Mouse (Mus musculus) heart, adult 11 months (tissue): ENCODE data around the gene Ppp1ca.

ENCODE experiments used
- DNase-seq: peaks from one replicate; pipeline ENCODE4 v3.0.0; 2022

Gene Ppp1ca

GRCm38 (mm10) chr19:4187303-4187702 lies 4.6 kb upstream of the Ppp1ca start:
- no peak for DNase-seq

- DNase-seq = peak; percentile 93
Observed at GRCm38 (mm10) chr19:4189051-4189620, 2.7 kb upstream of the Ppp1ca start.

- peak; percentile 97 for DNase-seq
Observed at GRCm38 (mm10) chr19:4190831-4191334, 982 bp upstream of the Ppp1ca start, which contains the start of gene Tbc1d10c. Gene Tbc1d10c (minus strand): TSS chr19:4191284.

- DNase-seq = peak; percentile 95
Observed at GRCm38 (mm10) chr19:4192251-4192985, 553 bp downstream of the Ppp1ca start.

DNA sequence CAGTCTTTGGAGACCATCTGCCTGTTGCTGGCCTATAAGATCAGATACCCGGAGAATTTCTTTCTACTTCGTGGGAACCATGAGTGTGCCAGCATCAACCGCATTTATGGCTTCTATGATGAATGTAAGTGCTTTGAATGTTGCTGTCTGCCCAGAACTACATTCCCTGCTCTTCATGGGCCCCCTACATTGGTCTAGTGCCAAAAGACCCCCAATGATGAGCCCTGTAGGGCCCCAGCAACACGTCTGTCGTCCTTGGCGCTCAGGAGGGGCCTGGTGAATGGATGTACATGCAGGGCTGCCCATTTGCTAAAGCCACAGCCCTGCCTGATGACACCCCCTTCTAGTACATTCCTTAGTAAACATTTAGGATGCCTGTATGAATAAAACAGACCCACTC lies 1.3 kb downstream of the Ppp1ca start:
- peak; percentile 93 for DNase-seq

DNA sequence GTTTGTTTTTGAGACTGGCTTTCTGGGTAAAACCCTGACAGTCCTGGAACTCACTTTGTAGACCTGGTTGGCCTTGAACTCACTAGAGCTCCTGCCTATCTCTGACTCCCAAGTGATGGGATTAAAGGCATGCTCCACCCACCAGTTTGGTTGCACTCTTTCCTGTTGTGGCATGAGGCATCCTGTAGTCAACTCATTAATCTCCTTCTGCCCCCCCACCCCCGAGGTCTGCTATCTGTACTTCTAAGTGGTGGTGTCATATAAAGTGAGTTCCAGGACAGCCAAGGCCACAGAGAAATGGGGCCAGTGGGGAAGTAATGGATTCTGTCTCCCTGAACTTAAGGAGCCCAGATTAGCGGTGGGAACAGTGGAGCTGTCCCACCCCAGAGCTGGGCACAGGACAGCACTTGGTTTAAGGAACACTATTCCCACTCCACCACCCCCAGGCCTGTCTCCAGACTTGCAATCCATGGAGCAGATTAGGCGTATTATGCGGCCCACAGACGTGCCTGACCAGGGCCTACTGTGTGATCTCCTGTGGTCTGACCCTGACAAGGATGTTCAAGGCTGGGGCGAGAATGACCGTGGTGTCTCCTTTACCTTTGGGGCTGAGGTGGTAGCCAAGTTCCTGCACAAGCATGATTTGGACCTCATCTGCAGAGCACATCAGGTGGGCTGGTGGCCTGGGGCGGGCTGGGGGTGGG lies 2.3 kb downstream of the Ppp1ca start:
- peak; percentile 91 for DNase-seq

- peak; percentile 93 for DNase-seq
Observed at GRCm38 (mm10) chr19:4194776-4195650, 3.1 kb downstream of the Ppp1ca start.

- DNase-seq = peak; percentile 91
Observed at GRCm38 (mm10) chr19:4196048-4196447, 4.2 kb downstream of the Ppp1ca start.

DNA sequence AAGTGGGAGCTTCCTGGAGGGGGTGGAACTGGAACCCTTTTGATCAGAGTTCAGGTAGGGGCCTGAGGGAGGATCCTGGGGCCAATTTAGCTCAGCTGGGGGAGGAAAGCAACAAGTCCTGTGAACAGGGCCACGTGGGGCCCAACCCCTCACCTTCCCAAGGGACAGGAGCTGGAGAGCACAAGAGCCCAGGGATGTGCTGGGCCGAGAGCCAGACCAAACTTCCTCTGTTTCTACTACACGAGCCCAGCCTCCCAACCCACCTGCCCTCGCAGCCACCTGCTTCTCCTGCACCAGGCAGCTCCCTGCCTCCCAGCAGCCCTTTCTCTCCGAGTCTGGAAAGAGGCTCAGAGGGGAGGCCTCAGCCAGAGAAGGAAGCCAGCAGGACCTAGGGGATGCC lies 4.7 kb downstream of the Ppp1ca start:
- DNase-seq = peak; percentile 97

GRCm38 (mm10) chr19:4197180-4197579 lies 5.3 kb downstream of the Ppp1ca start:
- no peak for DNase-seq

DNA sequence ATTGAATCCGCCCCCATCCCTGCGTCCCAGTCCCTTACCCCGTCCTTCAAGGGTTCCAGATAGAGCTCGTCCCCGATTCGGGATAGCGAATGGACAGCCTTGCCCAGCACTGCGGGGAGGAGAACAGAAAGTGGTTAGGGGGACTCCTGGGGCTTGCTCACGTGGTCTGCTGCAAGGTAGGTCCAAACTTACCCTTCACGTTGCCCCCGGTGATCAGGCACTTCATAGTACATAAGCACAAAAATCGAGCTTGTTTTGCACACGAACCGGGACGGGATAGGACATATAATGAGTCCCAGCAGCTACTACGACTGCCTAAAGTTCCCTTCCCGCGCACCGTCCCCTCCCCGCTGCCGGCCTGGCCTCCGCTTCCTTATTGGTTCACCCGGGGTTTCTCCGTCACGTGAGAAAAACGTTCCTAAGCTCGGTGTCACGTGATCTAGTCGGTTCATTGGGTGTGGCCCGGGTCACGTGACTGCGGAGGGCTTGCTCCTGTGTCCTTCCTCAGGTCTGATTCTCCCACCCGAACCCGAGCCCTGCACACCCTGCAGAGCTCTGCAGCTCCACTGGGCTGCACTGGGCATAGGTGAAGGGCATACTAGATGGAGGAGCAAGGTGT lies 9.5 kb downstream of the Ppp1ca start, which contains the start of gene Rad9a:
TSS of gene Rad9a (minus strand) at position 372 of the 619 bp plus-strand sequence.
- DNase-seq = peak; percentile 100

DNA sequence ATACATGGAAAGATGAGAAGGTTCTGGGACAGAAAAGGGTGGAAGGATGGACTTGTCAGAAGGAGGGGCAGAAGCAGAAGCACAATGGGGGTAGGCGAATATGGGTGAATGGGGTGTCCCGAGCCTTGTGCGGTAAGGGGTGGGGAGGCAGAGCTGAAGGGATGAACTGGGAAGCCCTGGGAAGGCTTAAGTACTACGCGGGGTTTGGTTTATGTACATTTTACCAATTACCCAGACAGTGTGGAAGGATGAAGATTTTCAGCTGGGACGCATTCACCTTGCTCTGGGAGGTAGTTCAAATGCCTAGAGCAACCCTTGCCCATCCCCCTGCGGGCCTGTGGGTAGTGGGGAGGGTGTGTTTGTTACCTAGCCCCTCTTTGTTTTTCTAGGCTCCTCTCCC lies 10.3 kb downstream of the Ppp1ca start:
- DNase-seq = peak; percentile 92

GRCm38 (mm10) chr19:4203148-4203547 lies 11.3 kb downstream of the Ppp1ca start:
- DNase-seq = no peak

DNA sequence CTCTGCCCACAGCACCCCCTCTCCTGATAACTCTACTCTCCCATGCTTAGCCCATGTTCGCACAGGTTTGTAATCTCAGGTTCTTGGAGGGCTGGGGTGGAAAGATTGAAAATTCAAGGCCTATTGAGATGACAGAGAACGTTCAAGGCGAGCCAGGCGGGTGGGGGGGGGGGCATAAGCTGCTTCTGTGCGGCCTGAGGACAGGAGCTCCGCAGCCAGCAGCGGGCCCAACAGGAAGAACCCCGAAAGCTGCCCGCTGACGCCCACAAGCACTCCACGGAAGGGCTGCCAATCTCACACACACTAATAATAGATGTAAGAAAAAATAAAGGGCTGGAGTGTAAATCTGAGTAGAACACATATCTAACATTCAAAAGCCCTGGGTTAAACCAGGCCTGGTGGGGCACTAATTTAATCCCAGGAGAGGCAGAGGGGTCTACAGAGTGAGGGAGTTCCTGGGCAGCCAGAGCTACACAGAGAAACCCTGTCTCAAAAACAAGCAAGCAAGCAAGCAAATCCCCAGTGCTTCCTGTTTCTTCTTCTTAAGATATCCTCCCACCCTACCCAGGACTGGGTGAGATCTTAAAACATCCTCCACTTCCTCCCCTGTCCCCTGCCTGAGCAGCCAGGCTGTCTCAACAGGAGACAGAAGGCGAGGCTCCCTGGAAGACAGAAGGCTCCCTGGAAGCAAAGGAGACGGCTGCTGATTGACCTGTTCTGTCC lies 11.9 kb downstream of the Ppp1ca start:
- peak; percentile 93 for DNase-seq

- DNase-seq = no peak
Observed at GRCm38 (mm10) chr19:4204889-4205288, 13.0 kb downstream of the Ppp1ca start.

DNA sequence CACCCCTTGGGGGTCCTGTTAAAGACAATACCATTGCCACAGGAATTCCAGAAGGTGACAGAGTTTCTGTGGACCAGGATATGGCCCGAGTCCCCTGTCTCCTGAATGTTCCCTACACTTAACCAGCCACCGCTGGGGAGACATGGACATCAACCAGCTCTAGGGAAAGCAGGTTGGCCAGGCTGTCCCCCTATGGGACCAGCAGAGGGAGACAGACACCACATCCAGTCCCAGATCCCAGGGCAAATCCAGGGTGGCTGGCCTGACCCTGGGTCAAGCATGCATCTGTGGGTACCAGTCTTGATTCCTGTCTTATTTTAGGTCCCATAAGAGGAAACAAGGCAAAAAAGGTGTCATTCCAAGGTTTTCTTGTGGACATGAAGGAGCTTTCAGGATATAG lies 15.1 kb downstream of the Ppp1ca start:
- peak; percentile 97 for DNase-seq

DNA sequence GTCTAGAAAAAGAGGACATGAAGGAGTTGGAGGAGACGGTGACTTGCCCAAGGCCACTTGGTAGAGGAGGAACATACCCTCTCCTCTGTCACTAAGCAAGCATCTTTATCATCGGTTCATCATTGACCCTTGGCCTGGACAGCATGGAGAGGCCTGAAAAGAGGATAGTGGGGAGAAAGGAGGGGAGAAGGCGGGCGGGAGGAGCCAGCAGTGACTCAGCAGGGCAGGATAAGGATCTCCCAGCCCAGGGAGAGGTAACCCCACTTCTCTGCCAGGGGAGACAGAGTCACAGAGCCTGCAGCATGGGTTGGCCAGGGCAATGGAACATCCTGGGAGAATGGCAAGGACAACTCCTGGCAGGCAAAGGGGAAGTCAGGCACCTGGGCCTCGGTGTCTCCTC lies 16.7 kb downstream of the Ppp1ca start:
- no peak for DNase-seq

DNA sequence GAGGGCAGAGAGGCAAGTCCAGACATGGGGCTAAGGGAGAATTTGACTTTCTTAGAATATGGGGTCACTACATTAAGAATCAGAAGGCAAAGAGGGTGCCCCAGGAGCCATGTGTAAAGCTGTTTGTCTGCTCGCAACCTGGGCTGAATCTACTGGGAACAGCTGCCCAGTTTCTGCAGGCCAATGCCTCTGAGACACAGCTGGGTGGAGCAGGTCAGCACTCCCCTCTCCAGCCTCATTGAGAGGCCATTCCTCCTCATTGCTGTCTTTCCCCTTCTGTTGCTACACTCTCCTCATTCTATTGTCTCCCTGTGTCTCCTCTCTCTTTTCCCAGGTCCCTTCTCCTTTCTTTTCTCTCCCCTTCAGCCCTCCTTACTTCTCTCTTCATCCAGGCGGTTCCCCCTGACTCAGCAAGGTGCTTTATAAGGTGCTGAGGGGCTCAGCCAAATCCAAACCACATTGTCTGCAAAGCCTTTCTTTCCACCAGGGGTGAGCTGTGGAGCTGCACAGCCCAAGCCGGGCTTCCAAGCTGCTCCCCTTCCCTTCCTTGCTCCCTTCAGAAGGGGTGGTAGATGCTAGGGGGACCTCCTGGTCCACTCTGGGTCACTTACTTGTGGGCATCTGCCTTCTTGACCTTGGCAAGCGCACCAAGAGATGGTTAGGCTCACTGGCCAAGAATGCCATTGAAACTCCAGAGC lies 20.2 kb downstream of the Ppp1ca start:
- no peak for DNase-seq

- peak; percentile 95 for DNase-seq
Observed at GRCm38 (mm10) chr19:4213524-4213974, 21.7 kb downstream of the Ppp1ca start.

DNA sequence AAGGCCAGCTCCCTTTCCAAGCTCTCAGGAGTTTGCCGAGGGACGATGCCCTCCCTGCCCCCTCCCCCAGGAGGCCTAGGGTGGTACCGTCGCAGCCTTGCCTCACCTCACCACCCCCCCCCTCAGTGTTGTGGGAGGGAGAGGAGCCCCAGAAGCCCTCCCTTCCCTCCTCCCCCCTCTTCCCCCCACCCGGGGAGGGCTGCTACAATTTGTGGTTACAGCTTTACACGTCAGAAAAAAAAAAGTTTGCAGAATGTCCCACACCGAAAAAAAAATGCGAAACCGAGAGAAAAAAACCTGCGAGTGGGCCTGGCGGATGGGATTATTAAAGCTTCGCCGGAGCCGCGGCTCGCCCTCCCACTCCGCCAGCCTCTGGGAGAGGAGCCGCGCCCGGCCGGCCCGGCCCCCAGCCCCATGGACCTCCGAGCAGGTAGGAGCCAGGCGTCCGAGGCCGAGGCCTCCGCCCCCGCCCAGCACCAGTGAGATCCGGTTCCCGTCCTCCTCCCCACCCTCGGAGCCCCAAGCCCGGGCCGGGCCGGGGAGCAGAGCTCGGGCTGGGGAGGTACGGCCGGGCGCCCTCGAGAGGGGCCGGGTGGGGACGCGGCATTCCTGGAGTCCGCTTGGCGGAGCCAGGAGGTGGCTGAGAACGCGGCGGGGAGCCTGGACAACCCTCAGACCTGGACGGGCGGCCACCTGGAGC lies 22.4 kb downstream of the Ppp1ca start, which contains the start of the genes Clcf1 and AC109138.7:
TSS of gene Clcf1 (plus strand) at position 168 of the 700 bp plus-strand sequence.
TSS of gene AC109138.7 (plus strand) at position 287 of the 700 bp plus-strand sequence.
- peak; percentile 97 for DNase-seq
